Mouse (Mus musculus) ovary, postnatal 10 days (tissue): ENCODE results near the gene Hat1.
"Not testable (repeated sequence)": the region's sequence is repeated elsewhere in the genome, so short reads cannot be mapped to it uniquely, and the experiment has no call there.

ENCODE experiments used
- DNase-seq: peaks from one replicate; pipeline ENCODE4 v3.0.0; 2022; ENCODE audit warnings: low spot score

Gene Hat1

DNA sequence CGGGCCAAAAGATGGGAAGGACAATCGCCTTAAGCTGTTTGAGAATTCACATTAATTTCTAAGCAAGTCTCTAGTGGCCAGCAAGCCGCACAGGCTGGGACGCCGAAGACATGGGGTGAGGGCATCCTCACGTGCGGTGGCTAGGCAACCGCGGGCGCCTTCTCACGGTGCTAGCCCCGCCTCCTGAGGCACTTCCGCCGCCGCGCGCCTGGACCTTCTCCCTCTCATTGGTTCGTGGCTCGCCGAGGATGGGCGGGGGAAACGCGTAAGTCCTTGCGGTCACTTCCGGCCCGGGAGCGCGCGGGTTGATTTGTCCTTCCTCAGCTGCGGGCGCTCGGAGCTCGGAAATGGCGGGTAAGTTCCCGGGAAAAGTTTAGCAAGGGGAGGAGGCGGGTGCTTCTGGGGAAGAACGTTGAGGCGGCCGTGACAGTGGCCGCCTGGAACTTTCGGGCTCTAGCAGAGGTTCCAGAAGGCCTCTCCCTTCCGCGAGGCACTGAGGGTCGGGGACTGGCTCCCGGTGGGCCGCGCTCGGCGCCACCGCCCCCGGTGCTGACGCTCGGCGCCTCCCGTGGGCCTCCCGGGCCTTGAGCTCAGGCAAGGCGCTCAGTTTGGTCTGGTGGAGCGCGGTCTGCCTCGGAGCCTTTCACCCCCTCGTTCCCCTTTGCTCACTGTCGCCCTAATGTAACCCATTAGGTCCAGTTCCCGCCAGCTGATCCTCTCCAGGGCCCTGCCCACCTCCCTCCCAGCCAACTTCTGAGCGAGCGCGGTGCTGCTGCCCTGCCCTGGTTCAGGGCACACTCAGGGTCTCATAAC lies at the start of gene Hat1:
TSS of gene Hat1 (plus strand) at position 8 of the 813 bp plus-strand sequence.
- peak; percentile 87 for DNase-seq

GRCm38 (mm10) chr2:71340126-71340525 lies 48.6 kb upstream of the Hat1 start:
- DNase-seq, result no peak

DNA sequence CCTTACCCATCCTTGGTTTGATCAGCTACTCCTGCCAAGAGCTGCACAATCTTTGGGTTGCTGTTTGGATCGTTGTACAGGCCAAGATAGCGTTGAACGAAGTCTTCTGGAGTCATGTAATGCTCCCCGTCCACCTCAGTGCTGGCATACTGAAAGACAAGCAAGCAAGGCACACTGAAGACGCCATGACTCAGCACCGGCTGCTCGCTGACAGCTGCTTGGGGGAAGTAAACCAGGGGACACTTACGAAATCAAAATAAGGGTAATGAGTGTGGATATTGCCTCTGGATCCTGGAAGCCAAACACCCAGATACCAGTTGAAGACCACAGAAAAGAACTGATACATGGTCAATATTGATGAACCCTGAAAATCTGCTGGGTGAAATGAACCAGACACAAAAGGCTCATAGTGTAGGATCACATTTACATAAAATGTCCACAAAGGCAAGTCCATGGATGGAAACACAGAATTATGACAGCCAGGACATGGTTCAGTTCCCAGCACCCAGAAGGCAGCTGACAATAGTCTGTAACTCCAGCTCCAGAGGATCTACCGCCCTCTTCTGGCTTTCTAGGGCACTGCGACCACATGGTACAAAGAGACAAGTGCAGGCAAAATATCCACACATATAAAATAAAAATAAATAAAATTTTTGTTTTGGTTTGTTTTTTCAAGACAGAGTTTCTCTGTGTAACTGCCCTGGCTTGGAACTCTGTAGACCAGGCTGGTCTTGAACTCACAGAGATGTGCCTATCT lies 44.7 kb upstream of the Hat1 start:
- no peak for DNase-seq

- DNase-seq, result no peak
Measured at GRCm38 (mm10) chr2:71347160-71347559, 41.6 kb upstream of the Hat1 start.

GRCm38 (mm10) chr2:71347732-71348490 lies 40.8 kb upstream of the Hat1 start:
- DNase-seq, result no peak

GRCm38 (mm10) chr2:71349511-71349910 lies 39.2 kb upstream of the Hat1 start:
- no peak for DNase-seq

GRCm38 (mm10) chr2:71350181-71350580 lies 38.6 kb upstream of the Hat1 start:
- DNase-seq, result no peak

- no peak for DNase-seq
Measured at GRCm38 (mm10) chr2:71350904-71351726, 37.6 kb upstream of the Hat1 start.

DNA sequence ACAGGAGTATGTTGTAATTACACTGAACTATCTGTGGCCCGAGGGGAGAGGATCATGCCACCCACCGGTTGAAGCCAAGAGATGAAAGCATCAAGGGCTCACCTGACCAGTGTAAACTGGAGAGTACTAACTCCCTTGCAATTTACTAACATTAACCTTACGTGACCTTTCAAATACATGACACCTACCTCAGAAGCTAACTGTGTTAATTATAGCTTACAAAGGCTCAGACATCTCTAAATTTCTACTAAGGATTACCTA lies 37.1 kb upstream of the Hat1 start:
- DNase-seq, result no peak

DNA sequence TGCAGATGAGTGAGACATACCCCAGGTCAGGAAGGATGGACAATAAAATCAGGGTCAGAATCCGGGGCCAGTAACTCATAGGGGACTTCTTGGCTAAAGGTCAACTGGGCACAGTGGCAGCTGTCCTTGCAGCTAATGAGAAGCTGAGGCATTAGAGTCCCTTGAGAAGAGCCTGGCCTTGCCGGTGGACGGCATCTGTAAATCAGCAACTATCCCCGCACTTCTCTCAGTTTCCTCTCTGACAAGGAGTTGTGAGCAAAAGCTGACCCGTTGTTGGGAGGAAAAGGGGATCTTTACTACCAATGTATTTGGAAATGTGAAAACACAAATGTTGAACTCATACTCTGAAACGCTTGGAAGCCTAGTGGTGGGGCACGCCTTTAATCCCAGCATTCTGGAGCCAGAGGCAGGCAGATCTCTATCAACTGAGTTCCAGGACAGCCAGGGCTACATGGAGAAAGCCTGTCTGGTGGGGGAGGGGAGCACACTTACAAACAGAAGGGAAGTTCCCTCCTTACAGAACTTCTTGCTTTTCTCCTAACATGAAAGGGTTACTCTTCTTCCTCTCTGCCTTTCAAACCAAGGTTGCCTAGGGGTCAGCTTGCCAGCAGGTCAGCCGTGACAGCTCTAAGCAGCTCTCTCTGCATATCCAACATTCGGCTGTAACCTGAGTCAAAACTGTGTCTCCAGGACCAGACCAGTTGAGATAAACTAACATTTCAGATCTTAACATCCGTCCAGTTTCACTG lies 35.3 kb upstream of the Hat1 start:
- no peak for DNase-seq

- no peak for DNase-seq
Measured at GRCm38 (mm10) chr2:71354055-71354425, 34.7 kb upstream of the Hat1 start.

GRCm38 (mm10) chr2:71358347-71358746 lies 30.4 kb upstream of the Hat1 start:
- DNase-seq, result no peak

DNA sequence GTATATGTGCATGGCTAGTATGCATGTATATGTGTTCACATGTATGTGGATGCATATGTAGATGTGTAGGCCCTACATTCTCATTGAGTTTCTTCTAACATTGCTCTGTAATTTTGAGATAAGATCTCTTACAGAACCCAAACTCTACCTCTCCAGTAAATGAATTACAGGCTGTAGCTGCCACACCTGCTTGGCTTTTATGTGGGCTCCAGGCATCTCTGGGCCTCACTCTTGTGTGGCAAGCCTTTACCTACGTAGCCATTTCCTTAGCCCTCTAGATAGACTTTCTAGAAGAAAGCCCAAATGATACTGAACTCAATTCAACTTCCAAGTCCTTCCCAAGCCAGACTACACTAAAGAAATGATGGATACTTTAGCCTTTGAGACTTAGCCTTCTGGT lies 28.6 kb upstream of the Hat1 start:
- DNase-seq, result no peak

- DNase-seq, result no peak
Measured at GRCm38 (mm10) chr2:71366618-71367124, 22.1 kb upstream of the Hat1 start.

DNA sequence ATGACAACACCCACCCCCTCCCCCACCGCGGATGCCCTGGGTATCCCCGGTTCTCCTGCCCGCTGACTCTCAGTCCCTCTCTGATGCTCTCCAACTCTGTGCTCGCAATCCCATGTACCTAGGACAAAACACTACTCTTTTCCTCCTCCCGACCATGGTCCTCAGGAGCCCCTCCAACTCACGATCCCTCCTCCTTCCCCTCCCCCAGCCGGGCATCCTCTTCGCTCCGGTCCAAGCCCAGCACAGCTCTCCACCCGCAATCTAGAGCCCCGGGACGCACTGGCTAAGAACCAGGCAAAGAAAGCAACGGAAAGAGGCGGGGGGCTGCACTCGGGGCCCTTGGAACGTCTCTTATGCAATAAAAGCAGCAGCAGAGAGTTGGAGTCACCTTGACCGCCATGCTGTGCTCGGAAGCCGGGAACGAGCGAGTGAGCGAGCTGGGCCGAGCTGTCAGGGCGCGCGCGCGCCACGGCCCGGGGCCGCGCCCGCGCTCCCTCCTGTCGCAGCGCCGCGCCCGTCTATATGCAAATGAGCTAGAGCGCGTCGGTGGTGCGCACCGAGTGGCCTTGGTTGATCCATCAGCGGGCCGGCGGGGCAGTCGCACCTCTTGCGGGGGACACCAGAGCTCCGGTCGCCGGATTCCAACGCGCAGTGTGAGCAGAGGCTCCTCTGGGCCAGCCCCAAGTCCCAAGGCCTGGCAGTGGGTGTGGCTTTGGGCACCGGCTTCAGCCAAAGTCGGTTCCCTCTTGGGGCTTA lies 21.5 kb upstream of the Hat1 start, which contains the start of gene Slc25a12:
TSS of gene Slc25a12 (minus strand) at position 625 of the 756 bp plus-strand sequence.
- DNase-seq, result peak; percentile 69

- DNase-seq, result no peak
Measured at GRCm38 (mm10) chr2:71368086-71368485, 20.7 kb upstream of the Hat1 start.

- DNase-seq, result no peak
Measured at GRCm38 (mm10) chr2:71371790-71372189, 17.0 kb upstream of the Hat1 start.

GRCm38 (mm10) chr2:71372261-71372660 lies 16.5 kb upstream of the Hat1 start:
- not testable (repeated sequence) for DNase-seq

GRCm38 (mm10) chr2:71374275-71375155 lies 14.2 kb upstream of the Hat1 start:
- DNase-seq, result no peak
